ENCODE assay signal across 10 mouse cellular contexts in the genomic region with DNA sequence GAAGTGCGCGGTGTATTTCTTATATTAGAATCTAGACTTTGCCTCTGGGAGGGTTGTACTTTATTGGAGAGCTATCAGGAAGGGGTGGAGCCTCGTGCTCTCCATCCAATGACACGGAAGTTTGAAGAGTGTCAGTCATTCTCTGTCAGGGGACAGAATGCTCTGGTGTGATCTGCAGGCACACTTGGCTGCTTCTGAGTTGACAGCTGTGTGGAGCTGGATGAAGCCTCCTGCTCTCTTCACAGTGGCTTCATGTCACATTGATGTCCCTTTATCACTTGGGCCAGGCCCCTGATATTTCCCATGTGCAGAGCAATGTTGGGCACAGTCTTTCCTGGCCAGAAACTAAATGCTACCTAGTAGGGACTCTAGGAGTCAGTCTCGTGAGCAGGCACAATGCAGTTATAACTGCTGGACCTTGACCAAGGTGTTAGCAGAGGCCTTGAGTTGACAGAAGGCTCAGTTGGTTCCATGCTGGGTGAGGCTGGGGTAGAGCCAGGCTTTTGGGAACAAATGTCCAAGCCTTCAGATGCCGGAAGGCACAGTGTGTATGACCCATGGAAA. TPM values are rescaled to one million over a fixed set of nuclear protein-coding genes. Genes with fewer than 3 reads are reported as not detected.
DNase-seq lines count a peak whose midpoint lies in the region; ATAC-seq and TF ChIP-seq lines count a peak whose summit lies in the region.
"Had no signal": no experiment of that assay in that cellular context is flagged by ENCODE, and none has a peak within 500 bp of the region (broad histone marks: within the 10 kb centered on the region; RNA-seq: fewer than 3 reads in every experiment).

No protein-coding gene starts in this region.

- H3K27me3 ChIP-seq in lung, embryonic 14.5 days (ENCODE audit: insufficient read depth, low read length), result no peaks in the 10 kb centered on the region
- H3K27me3 ChIP-seq in intestine, embryonic 16.5 days (replicated peaks; ENCODE audit: control insufficient read depth, insufficient read depth, low read length), result no peaks in the 10 kb centered on the region
- no peaks in the 10 kb centered on the region for H3K27me3 ChIP-seq in stomach, embryonic 15.5 days (replicated peaks)
- H3K27me3 ChIP-seq: embryonic facial prominence, embryonic 15.5 days had no signal

- peaks cover 11% of the 10 kb centered on the region for H3K4me1 ChIP-seq in lung, embryonic 14.5 days (ENCODE audit: insufficient read depth)
- peaks cover 14% of the 10 kb centered on the region for H3K4me1 ChIP-seq in intestine, embryonic 16.5 days (ENCODE audit: control insufficient read depth, insufficient read depth, low read length)
- peaks cover 19% of the 10 kb centered on the region for H3K4me1 ChIP-seq in stomach, embryonic 15.5 days

- H3K27ac ChIP-seq in lung, embryonic 14.5 days (ENCODE audit: low read depth), result no peak overlapping the region
- peak overlapping the region; percentile 77 for H3K27ac ChIP-seq in intestine, embryonic 16.5 days (ENCODE audit: low read length)
- no peak overlapping the region for H3K27ac ChIP-seq in stomach, embryonic 15.5 days
- H3K27ac ChIP-seq: embryonic facial prominence, embryonic 15.5 days; heart, adult 2 months had no signal

- no peak for TF ChIP-seq CTCF in lung, embryonic 14.5 days (IDR thresholded peaks at IDR 0.05; ENCODE audit: low read depth)

- no peak overlapping the region for H3K9ac ChIP-seq in lung, embryonic 14.5 days
- no peak overlapping the region for H3K9ac ChIP-seq in intestine, embryonic 16.5 days (ENCODE audit: low read depth, low read length)
- H3K9ac ChIP-seq in stomach, embryonic 15.5 days, result no peak overlapping the region
- H3K9ac ChIP-seq: embryonic facial prominence, embryonic 15.5 days had no signal

- no peak overlapping the region for H3K4me2 ChIP-seq in lung, embryonic 14.5 days
- no peak overlapping the region for H3K4me2 ChIP-seq in intestine, embryonic 16.5 days (ENCODE audit: low read depth, low read length)
- no peak overlapping the region for H3K4me2 ChIP-seq in stomach, embryonic 15.5 days
- H3K4me2 ChIP-seq: embryonic facial prominence, embryonic 15.5 days had no signal

- H3K9me3 ChIP-seq in lung, embryonic 14.5 days (ENCODE audit: low read depth, low read length), result no peaks in the 10 kb centered on the region
- no peaks in the 10 kb centered on the region for H3K9me3 ChIP-seq in intestine, embryonic 16.5 days (ENCODE audit: control insufficient read depth, low read length)
- no peaks in the 10 kb centered on the region for H3K9me3 ChIP-seq in stomach, embryonic 15.5 days
- H3K9me3 ChIP-seq: embryonic facial prominence, embryonic 15.5 days had no signal

- DNase-seq in lung, embryonic 14.5 days, result peak; percentile 19
- DNase-seq in lung, postnatal 14 days, result no peak
- DNase-seq in cerebellum, postnatal 36 days, result peak; percentile 62 to 63
- no peak for DNase-seq in ovary, postnatal 14 days (ENCODE audit: low spot score)
- DNase-seq in testis, postnatal 10 days (ENCODE audit: low spot score), result no peak
- DNase-seq: heart, adult 2 months had no signal

- 70% methylated on average over 6 of the region's 6 CpGs for WGBS in lung, embryonic 14.5 days
- 59% methylated on average over 6 of the region's 6 CpGs for WGBS in intestine, embryonic 16.5 days
- WGBS in stomach, embryonic 15.5 days, result 71% methylated on average over 6 of the region's 6 CpGs

- peaks cover 48% of the 10 kb centered on the region for H3K36me3 ChIP-seq in lung, embryonic 14.5 days (ENCODE audit: insufficient read depth)
- H3K36me3 ChIP-seq in intestine, embryonic 16.5 days (ENCODE audit: control insufficient read depth, insufficient read depth, low read length), result peaks cover 3% of the 10 kb centered on the region; the same call in 1 of the 2 replicates
- peaks cover 5% of the 10 kb centered on the region; the same call in 1 of the 2 replicates for H3K36me3 ChIP-seq in stomach, embryonic 15.5 days

- H3K4me3 ChIP-seq in lung, embryonic 14.5 days (ENCODE audit: low read depth, low read length), result no peak overlapping the region
- no peak overlapping the region for H3K4me3 ChIP-seq in intestine, embryonic 16.5 days (ENCODE audit: low read length)
- H3K4me3 ChIP-seq in stomach, embryonic 15.5 days (replicated peaks), result no peak overlapping the region
- H3K4me3 ChIP-seq: embryonic facial prominence, embryonic 15.5 days; heart, adult 2 months had no signal

- no peak; the same call in 1 of the 2 replicates for ATAC-seq in lung, embryonic 14.5 days (ENCODE audit: insufficient read depth)
- ATAC-seq in intestine, embryonic 16.5 days, result peak; percentile 90
- ATAC-seq in stomach, embryonic 15.5 days (ENCODE audit: insufficient read depth, low FRiP score, low read depth), result peak; percentile 11; the same call in 1 of the 2 replicates
- ATAC-seq in monocyte, adult 5-6 weeks (replicated peaks; ENCODE audit: insufficient number of reproducible peaks, low FRiP score, low TSS enrichment, poor library complexity, severe bottlenecking), result no peak

RNA-seq across cellular contexts. Expression of gene Enc1, which starts 12.6 kb away (rescaled TPM):
- 14.0 and 14.1 TPM in 2 replicates for polyA plus RNA-seq in lung, embryonic 14.5 days (2014; fragmentation: Nextera tagmentation; extraction: Ambion mirVana)
- 5.8 and 6.1 TPM in 2 replicates for polyA plus RNA-seq in intestine, embryonic 16.5 days (2015; fragmentation: Nextera tagmentation; extraction: Ambion mirVana)
- polyA plus RNA-seq in stomach, embryonic 15.5 days (2015; fragmentation: Nextera tagmentation; extraction: Ambion mirVana), result 7.2 and 7.9 TPM in 2 replicates
- total RNA-seq in monocyte, adult 5-6 weeks (2017), result 4.6 to 13.6 TPM (median 6.6 TPM) in 3 replicates

RNA-seq across cellular contexts. Expression of gene Hexb, which starts 55.3 kb away (rescaled TPM):
- polyA plus RNA-seq in lung, embryonic 14.5 days (2014; fragmentation: Nextera tagmentation; extraction: Ambion mirVana), result 22.9 and 26.4 TPM in 2 replicates
- polyA plus RNA-seq in intestine, embryonic 16.5 days (2015; fragmentation: Nextera tagmentation; extraction: Ambion mirVana), result 142 and 184 TPM in 2 replicates
- 42.7 and 44.6 TPM in 2 replicates for polyA plus RNA-seq in stomach, embryonic 15.5 days (2015; fragmentation: Nextera tagmentation; extraction: Ambion mirVana)
- 72.1 to 103 TPM (median 100 TPM) in 3 replicates for total RNA-seq in monocyte, adult 5-6 weeks (2017)

Comparison
In these comparisons a context has a peak if more than half of its experiments do, and no peak if none do; other contexts are left out.
1. DNase-seq: peak in lung, embryonic 14.5 days (single experiment) and cerebellum, postnatal 36 days (2 of 2); none in lung, postnatal 14 days (single experiment), ovary, postnatal 14 days (single experiment) and testis, postnatal 10 days (single experiment).
2. ATAC-seq: peak in intestine, embryonic 16.5 days (single experiment) and stomach, embryonic 15.5 days (single experiment); none in lung, embryonic 14.5 days (single experiment) and monocyte, adult 5-6 weeks (single experiment).